Mouse (Mus musculus): Measurements from ENCODE around the gene Plekho1. TPM values are rescaled to one million over a fixed set of nuclear protein-coding genes. Genes with fewer than 3 reads are reported as not detected.
"Not testable (repeated sequence)": the region's sequence is repeated elsewhere in the genome, so short reads cannot be mapped to it uniquely, and the experiment has no call there.

Gene Plekho1
- total RNA-seq (2021): 10 to 100 TPM; 65.4 to 67.5 TPM
- polyA plus RNA-seq (2012; rRNA removed): 82.8 and 110 TPM in 2 replicates
- long read RNA-seq, transcript Plekho1-201 (6 exons, 1,931 nt): major isoform, 14 of 16 reads
- long read RNA-seq, partial matches to known transcripts: 0 of 16 reads
- long read RNA-seq, other reads (novel, unspliced or antisense): 1 of 16 reads

DNA sequence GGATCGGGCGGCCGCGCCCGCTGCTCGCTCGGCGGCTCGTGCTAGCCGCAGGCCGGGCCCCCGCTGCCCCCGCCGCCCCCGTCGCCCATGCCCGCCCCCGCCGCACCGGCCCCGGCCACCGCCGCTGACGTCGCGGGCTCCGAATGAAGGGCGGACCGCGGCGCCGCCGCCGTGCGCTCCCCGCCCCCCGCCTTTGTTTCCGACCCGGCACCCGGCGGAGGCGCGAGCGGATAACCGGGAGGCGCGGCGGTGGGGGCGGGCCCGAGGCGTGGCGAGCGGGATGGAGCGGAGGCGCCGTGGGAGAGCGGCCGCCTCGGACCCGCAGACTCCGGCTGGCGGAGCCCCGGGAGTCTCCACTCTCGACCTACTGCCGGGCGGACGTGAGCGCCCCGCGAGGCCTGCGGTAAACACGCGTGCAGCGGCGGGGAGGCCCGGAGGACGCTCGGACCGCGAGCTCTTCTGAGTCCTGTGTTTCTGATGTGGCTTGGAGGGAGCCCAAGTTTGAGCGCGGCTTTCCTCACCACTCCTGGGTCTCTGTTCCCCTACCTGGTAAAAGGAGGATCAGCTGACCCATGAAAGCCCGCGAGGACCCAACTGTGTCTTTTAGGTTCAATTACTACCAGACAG lies at the start of gene Plekho1:
Gene Plekho1 (minus strand): TSS at position 200 of the 627 bp plus-strand sequence.
- TF ChIP-seq EP300 (IDR thresholded peaks at IDR 0.05; ENCODE audit: insufficient read depth, low read depth, low read length) (no peak), CTCF (IDR thresholded peaks at IDR 0.05) (peak; percentile 45), POLR2A (IDR thresholded peaks at IDR 0.05; ENCODE audit: insufficient read depth, low read depth, low read length) (peak; percentile 45)
- intact Hi-C loops (cut with DNase I): loop anchor here (2.0 to 10.0 kb wide), 2 partner anchors 103 to 559 kb away; partner anchors contain the start of genes Aph1a, BC028528 and Txnip
- DNase-seq: peak; percentile 88 to 89
- Histone ChIP-seq H3K79me2 (replicated peaks; ENCODE audit: control insufficient read depth, insufficient read depth, low read length) (no peaks in the 10 kb centered on the region), H3K36me3 (ENCODE audit: control insufficient read depth, insufficient read depth, low read length) (peaks cover 10% of the 10 kb centered on the region), H3K4me3 (peak within 1 kb of the TSS; percentile 67), H3K4me1 (ENCODE audit: control insufficient read depth, insufficient read depth, low read length) (peaks cover 22% of the 10 kb centered on the region), H3K9ac (ENCODE audit: low read depth, low read length) (peak within 1 kb of the TSS; percentile 87), H3K27me3 (ENCODE audit: control insufficient read depth, insufficient read depth, low read length) (no peaks in the 10 kb centered on the region), H3K27ac (peak within 1 kb of the TSS; percentile 90)
- 0% methylated on average over 74 of the region's 84 CpGs for WGBS

DNA sequence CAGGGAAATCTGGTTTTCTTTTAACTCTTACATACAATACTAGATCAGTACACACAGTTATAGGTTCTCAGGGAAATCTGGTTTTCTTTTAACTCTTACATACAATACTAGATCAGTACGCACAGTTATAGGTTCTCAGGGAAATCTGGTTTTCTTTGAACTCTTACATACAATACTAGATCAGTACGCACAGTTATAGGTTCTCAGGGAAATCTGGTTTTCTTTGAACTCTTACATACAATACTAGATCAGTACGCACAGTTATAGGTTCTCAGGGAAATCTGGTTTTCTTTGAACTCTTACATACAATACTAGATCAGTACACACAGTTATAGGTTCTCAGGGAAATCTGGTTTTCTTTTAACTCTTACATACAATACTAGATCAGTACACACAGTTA lies 48.8 kb upstream of the Plekho1 start:
- H3K27ac ChIP-seq; H3K36me3 ChIP-seq (ENCODE audit: control insufficient read depth, insufficient read depth, low read length); intact Hi-C loops (cut with DNase I); H3K27me3 ChIP-seq (ENCODE audit: control insufficient read depth, insufficient read depth, low read length); H3K4me1 ChIP-seq (ENCODE audit: control insufficient read depth, insufficient read depth, low read length); H3K9ac ChIP-seq (ENCODE audit: low read depth, low read length); DNase-seq; H3K79me2 ChIP-seq (replicated peaks; ENCODE audit: control insufficient read depth, insufficient read depth, low read length); H3K4me3 ChIP-seq: not testable (repeated sequence)
- WGBS: 92% methylated on average over 3 of the region's 3 CpGs

DNA sequence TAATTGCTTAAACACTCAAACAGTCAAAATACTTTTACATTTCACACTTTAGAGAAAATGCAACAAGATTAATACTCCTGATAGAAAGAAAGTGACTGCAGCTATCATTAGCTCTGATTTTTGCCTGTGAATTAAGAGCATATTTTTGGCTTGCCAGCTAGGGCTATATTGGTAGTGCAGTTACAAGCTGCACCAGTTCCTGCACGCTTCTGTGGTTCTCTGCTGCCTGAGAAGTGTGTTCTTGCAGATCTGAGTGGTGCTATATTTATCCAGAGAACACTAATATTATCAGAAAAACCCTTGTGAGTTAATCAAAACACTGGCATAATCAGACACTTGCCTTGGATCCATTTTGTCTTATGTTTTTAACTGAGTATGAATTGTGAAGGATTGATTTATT lies 47.3 kb upstream of the Plekho1 start:
- Histone ChIP-seq H3K36me3 (ENCODE audit: control insufficient read depth, insufficient read depth, low read length) (peaks cover 2% of the 10 kb centered on the region), H3K4me1 (ENCODE audit: control insufficient read depth, insufficient read depth, low read length) (no peaks in the 10 kb centered on the region; the same call in 1 of the 2 replicates), H3K27me3 (ENCODE audit: control insufficient read depth, insufficient read depth, low read length) (no peaks in the 10 kb centered on the region), H3K79me2 (replicated peaks; ENCODE audit: control insufficient read depth, insufficient read depth, low read length) (no peaks in the 10 kb centered on the region), H3K27ac (peak overlapping the region; percentile 15), H3K4me3 (no peak overlapping the region), H3K9ac (ENCODE audit: low read depth, low read length) (no peak overlapping the region)
- intact Hi-C loops (cut with DNase I): no loop called here
- TF ChIP-seq CTCF (IDR thresholded peaks at IDR 0.05) (no peak), EP300 (IDR thresholded peaks at IDR 0.05; ENCODE audit: insufficient read depth, low read depth, low read length) (no peak), POLR2A (IDR thresholded peaks at IDR 0.05; ENCODE audit: insufficient read depth, low read depth, low read length) (no peak)
- DNase-seq: peak in 1 of 2 experiments; percentile 12
- WGBS: 58% methylated on average over 1 of the region's 1 CpGs

DNA sequence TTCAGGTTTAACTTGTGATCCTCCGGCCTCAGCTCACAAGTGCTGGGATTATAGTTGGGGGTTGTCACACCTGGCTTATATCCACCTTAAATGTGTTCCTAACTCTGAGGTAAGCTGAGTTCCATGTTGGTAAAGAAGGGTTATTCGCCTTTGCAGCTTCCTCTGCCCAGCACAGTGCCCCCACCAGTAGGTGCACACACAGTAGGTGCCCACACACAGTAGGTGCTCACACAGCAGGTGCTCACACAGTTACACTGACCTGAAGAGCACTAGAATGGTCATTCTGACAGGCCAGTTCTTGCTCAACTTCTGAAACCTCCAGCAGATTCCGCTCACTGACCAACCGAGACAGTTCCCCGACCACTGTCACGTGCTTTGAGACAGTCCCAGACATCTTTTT lies 45.3 kb upstream of the Plekho1 start:
- no peak overlapping the region for H3K27ac ChIP-seq
- peaks cover 2% of the 10 kb centered on the region for H3K36me3 ChIP-seq (ENCODE audit: control insufficient read depth, insufficient read depth, low read length)
- DNase-seq: no peak
- no peak overlapping the region for H3K4me3 ChIP-seq
- no peak overlapping the region for H3K9ac ChIP-seq (ENCODE audit: low read depth, low read length)
- H3K27me3 ChIP-seq (ENCODE audit: control insufficient read depth, insufficient read depth, low read length): no peaks in the 10 kb centered on the region
- intact Hi-C loops (cut with DNase I): no loop called here
- 98% methylated on average over 6 of the region's 6 CpGs for WGBS
- no peaks in the 10 kb centered on the region; the same call in 1 of the 2 replicates for H3K4me1 ChIP-seq (ENCODE audit: control insufficient read depth, insufficient read depth, low read length)
- TF ChIP-seq EP300 (IDR thresholded peaks at IDR 0.05; ENCODE audit: insufficient read depth, low read depth, low read length) (no peak), CTCF (IDR thresholded peaks at IDR 0.05) (no peak), POLR2A (IDR thresholded peaks at IDR 0.05; ENCODE audit: insufficient read depth, low read depth, low read length) (no peak)
- H3K79me2 ChIP-seq (replicated peaks; ENCODE audit: control insufficient read depth, insufficient read depth, low read length): no peaks in the 10 kb centered on the region

DNA sequence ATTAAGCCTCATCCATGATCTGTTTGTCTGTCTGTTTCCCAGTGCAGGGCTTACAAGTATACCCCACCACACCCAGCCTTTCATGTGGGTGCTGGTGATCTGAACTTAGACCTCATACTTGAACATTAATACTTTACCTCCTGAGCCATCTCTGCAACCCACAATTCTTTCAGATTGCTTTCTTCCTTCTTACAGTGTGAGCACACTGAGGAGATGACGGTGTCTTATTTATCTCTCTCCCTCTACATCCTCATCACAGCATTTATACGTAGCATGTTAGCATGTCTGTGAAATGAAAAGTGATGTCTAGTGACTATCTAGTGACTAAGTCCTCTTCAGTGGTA lies 44.8 kb upstream of the Plekho1 start:
- Histone ChIP-seq H3K27ac (no peak overlapping the region), H3K9ac (ENCODE audit: low read depth, low read length) (no peak overlapping the region), H3K79me2 (replicated peaks; ENCODE audit: control insufficient read depth, insufficient read depth, low read length) (no peaks in the 10 kb centered on the region), H3K27me3 (ENCODE audit: control insufficient read depth, insufficient read depth, low read length) (no peaks in the 10 kb centered on the region), H3K36me3 (ENCODE audit: control insufficient read depth, insufficient read depth, low read length) (peaks cover 2% of the 10 kb centered on the region), H3K4me3 (no peak overlapping the region), H3K4me1 (ENCODE audit: control insufficient read depth, insufficient read depth, low read length) (no peaks in the 10 kb centered on the region; the same call in 1 of the 2 replicates)
- intact Hi-C loops (cut with DNase I): no loop called here
- 92% methylated on average over 2 of the region's 2 CpGs for WGBS
- DNase-seq: no peak
- TF ChIP-seq CTCF (IDR thresholded peaks at IDR 0.05) (no peak), POLR2A (IDR thresholded peaks at IDR 0.05; ENCODE audit: insufficient read depth, low read depth, low read length) (no peak), EP300 (IDR thresholded peaks at IDR 0.05; ENCODE audit: insufficient read depth, low read depth, low read length) (no peak)

DNA sequence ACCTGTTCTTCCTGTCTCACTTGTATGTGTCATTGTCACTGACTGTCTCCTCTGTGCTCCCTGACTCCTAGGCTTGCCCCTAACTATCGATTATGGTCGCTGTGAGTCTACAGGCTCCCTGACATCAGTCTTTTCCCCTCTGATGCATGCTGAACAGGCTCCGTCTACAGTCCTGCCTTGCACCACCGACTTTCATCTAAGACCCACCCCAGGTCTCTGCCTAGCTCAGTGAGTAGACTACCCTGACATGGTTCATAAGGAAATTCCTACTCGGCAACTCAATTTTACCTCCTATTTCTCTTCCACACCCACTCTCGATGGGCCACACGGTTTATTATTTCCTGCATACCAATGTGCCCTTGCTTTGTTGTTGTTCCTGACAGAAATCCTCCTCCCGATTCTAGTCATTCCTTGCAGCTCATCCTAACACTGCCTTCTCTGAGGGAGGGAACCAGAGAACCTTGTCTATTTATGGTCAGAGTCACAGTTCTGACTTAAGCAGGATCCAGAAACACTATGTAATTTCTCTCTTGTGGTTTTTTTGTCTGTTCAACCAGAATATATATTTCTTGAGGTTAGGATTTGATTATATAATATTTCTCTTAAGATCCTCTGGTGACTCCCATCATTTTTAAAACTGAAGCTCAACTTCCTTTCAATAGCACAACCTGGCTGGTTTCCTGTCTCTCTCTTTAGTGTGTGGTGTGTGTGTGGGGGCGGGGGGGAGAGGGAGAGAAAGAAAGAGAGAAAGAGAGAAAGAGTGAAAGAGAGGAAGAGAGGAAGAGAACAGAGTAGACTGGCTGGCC lies 44.3 kb upstream of the Plekho1 start:
- no peak overlapping the region for H3K27ac ChIP-seq
- H3K79me2 ChIP-seq (replicated peaks; ENCODE audit: control insufficient read depth, insufficient read depth, low read length): no peaks in the 10 kb centered on the region
- no peak overlapping the region for H3K9ac ChIP-seq (ENCODE audit: low read depth, low read length)
- peaks cover 2% of the 10 kb centered on the region for H3K36me3 ChIP-seq (ENCODE audit: control insufficient read depth, insufficient read depth, low read length)
- DNase-seq: no peak
- 63% methylated on average over 9 of the region's 9 CpGs for WGBS
- intact Hi-C loops (cut with DNase I): no loop called here
- no peaks in the 10 kb centered on the region for H3K27me3 ChIP-seq (ENCODE audit: control insufficient read depth, insufficient read depth, low read length)
- TF ChIP-seq POLR2A (IDR thresholded peaks at IDR 0.05; ENCODE audit: insufficient read depth, low read depth, low read length): no peak
- no peak for TF ChIP-seq CTCF (IDR thresholded peaks at IDR 0.05)
- TF ChIP-seq EP300 (IDR thresholded peaks at IDR 0.05; ENCODE audit: insufficient read depth, low read depth, low read length): no peak
- H3K4me1 ChIP-seq (ENCODE audit: control insufficient read depth, insufficient read depth, low read length): no peaks in the 10 kb centered on the region; the same call in 1 of the 2 replicates
- no peak overlapping the region for H3K4me3 ChIP-seq

Measured in heart, adult 2 months (tissue).